Mouse (Mus musculus): ENCODE results near the gene Glyctk.

GRCm38 (mm10) chr9:106159784-106160301 lies 1.9 kb upstream of the Glyctk start:
- TF ChIP-seq POLR2A (IDR thresholded peaks at IDR 0.05; ENCODE audit: borderline replicate concordance, extremely low read depth, low read depth, low read length) (peak; percentile 86; the same call in 1 of the 2 replicates), CTCF (IDR thresholded peaks at IDR 0.05; ENCODE audit: insufficient read depth, low read length) (no peak)
